Mouse (Mus musculus) large intestine, adult 2 months (tissue): ENCODE measurements at regions not wholly inside any gene's neighbourhood (a gene's known extent, or its start where the extent isn't known, plus 50 kb on each side); places are given as distances from the start of the nearest gene placed in this dataset.

Source experiments
- DNase-seq: peaks from one replicate; pipeline ENCODE4 v3.0.0-alpha.2; 2012; ENCODE audit warnings: low read depth, low spot score
- WGBS: fragments of 180-500 bp; shearing (Covaris S2); methylation state at CpG from one replicate; pipeline ENCODE4 v1.1.7; 2018; 5-methylcytosine and 5-hydroxymethylcytosine counted together

DNA sequence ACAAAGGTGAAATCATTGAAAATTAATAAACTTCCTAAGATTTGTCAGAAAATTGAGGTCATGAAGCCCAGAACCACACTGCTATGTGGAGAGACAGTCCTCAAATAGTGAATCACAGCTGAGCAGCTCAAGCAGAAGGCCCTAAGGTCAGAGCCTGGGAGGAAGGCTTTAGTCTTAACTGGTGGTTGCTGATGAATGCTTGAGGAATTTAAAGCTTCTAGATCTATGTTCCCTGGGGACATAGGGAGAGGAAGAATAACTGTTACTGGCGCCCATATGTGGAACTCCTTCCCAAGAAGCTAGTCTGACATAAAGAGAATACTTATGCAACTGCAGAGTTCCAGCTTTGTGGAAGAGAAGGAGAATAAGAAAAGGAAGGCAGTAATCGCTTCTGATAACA, 919.5 kb downstream of the D3Ertd751e start:
- DNase-seq = no peak
- 73% methylated on average over 2 of the region's 2 CpGs for WGBS

DNA sequence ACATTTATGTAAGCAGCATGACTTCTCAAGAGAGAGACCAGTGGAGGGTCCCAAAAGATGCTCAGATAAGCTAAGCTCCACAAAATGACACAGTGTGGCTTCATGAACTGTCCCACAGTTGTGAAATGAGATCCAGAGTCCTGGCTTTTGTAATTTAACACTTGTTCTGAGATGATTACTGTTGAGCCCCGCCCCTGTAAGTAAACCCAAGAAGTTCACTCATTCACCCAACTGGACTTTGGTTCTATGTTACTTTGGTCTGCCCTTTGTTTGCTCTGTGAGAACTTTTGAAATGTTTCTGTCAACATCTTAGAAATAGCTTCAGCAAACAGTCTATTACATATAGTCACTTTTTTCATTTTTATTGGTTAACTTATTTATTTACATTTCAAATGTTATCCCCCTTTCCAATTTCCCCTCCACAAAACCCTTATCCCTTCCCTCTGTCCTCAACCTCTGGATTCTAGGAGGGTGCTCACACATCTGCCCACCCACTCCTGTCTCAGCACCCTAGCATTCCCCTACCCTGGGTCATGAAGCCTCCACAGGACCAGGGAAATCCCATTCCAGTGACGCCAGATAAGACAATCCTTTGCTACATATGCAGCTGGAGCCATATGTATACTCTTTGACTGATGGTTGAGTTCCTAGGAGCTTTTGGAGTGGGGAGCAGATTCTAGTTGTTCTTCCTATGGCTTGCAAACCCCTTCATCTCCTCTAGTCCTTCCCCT, 934.4 kb downstream of the D3Ertd751e start:
- DNase-seq = peak; percentile 45
- 38% methylated on average over 2 of the region's 2 CpGs for WGBS

GRCm38 (mm10) chr3:42694726-42695125, 952.3 kb downstream of the D3Ertd751e start:
- no peak for DNase-seq
- WGBS = 78% methylated on average over 2 of the region's 2 CpGs

GRCm38 (mm10) chr3:42738910-42739309, 996.5 kb downstream of the D3Ertd751e start:
- 7% methylated on average over 1 of the region's 1 CpGs for WGBS
- no peak for DNase-seq

GRCm38 (mm10) chr3:42753130-42753529, 1010.7 kb downstream of the D3Ertd751e start:
- 80% methylated on average over 4 of the region's 4 CpGs for WGBS
- no peak for DNase-seq

- DNase-seq = no peak
Observed at GRCm38 (mm10) chr3:42757335-42757734, 1014.9 kb downstream of the D3Ertd751e start.

GRCm38 (mm10) chr3:42757830-42758385, 1015.5 kb downstream of the D3Ertd751e start:
- whole genome bisulfite sequencing = 29% methylated on average over 1 of the region's 1 CpGs

GRCm38 (mm10) chr3:42762205-42762604, 1019.8 kb downstream of the D3Ertd751e start:
- DNase-seq = no peak

More at GRCm38 (mm10) chr3:42757830-42758385, 1015.5 kb downstream of the D3Ertd751e start:
- no peak for DNase-seq

DNA sequence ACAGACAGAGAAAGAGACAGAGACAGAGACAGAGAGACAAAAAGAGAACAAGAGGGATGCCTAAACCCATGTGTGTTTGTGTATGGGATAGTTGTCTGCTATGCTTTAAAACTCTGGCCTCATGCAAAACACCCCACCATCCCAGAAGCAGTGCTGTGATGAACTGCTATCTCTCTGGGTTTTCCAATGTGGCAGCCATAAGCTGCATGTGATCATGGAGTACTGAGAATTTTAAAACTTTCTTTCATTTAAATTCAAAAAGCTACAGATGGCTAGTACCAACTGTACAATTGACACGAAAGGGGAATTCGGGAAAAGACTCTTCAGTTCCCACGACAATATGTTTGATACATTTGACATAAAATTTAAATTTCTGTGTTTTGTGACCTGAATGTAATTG, 1041.1 kb downstream of the D3Ertd751e start:
- 96% methylated on average over 3 of the region's 3 CpGs for WGBS
- DNase-seq = no peak

GRCm38 (mm10) chr3:42784203-42784602, 1041.8 kb downstream of the D3Ertd751e start:
- WGBS = 68% methylated on average over 2 of the region's 2 CpGs
- no peak for DNase-seq

GRCm38 (mm10) chr3:42790415-42790814, 1048.0 kb downstream of the D3Ertd751e start:
- no peak for DNase-seq

- DNase-seq = no peak
Observed at GRCm38 (mm10) chr3:42791878-42792277, 1049.5 kb downstream of the D3Ertd751e start.

DNA sequence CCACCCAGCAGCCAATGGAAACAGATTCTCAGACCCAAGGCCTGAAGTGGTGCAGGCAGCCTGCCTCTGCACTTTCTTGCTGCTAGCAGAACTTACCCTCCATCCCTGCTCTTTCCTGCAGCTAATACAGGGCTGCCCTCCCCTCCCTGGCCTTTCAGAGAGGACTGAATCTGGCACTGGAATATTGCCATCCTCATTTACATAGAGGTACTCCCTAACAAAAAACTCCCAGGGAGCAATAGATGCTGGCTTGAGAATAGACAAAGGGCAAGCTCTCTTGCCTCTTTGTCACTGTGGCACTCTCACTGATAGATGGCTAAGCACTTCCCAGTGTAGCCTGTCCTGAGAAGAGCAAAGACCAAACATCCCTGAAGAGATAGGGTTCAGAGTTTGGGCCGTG, 1088.0 kb downstream of the D3Ertd751e start:
- 32% methylated on average over 1 of the region's 1 CpGs for WGBS

DNA sequence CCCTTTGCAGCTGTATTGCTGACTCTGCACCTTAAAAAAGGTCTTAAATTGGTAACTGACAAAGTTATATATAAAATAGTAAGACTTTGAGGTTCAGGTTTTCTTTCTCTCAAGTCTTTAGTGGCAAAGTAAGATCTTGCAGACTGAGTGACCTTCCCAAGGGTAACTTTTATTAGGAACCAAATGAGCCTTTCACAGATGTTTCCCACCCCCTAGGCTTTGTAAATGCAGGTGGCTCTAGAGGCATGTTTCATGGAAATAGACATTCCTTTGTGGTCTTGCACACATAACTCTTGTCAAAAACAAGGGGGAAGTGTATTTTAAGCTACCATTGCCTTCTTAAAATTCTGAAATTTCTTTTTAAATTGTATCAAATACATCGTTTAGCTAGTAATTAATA, 1125.0 kb downstream of the D3Ertd751e start:
- WGBS = 85% methylated on average over 1 of the region's 1 CpGs

More for the DNA sequence above, 1088.0 kb downstream of the D3Ertd751e start:
- DNase-seq = no peak

GRCm38 (mm10) chr3:42878972-42879371, 1136.6 kb downstream of the D3Ertd751e start:
- no peak for DNase-seq

More for the DNA sequence above, 1125.0 kb downstream of the D3Ertd751e start:
- no peak for DNase-seq

DNA sequence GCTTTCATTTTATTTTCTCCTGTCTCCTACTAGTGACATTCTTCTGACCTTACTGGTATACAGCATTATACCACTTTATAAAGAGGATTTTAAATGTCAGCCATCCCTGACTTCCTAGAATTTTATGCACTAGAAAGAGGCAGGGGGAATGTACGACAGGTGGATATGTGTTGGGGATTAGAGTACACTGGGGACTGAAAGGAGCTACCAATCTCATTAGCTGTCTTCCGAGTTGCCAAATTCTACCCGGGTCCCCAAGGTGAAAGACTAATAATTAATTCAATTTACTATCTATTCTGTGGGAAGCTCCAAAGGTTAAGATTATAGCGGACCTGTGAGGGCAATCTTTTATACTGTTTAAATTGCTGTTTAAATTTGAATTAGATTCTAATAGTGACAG, 1142.1 kb downstream of the D3Ertd751e start:
- WGBS = 75% methylated on average over 4 of the region's 4 CpGs
- DNase-seq = no peak

DNA sequence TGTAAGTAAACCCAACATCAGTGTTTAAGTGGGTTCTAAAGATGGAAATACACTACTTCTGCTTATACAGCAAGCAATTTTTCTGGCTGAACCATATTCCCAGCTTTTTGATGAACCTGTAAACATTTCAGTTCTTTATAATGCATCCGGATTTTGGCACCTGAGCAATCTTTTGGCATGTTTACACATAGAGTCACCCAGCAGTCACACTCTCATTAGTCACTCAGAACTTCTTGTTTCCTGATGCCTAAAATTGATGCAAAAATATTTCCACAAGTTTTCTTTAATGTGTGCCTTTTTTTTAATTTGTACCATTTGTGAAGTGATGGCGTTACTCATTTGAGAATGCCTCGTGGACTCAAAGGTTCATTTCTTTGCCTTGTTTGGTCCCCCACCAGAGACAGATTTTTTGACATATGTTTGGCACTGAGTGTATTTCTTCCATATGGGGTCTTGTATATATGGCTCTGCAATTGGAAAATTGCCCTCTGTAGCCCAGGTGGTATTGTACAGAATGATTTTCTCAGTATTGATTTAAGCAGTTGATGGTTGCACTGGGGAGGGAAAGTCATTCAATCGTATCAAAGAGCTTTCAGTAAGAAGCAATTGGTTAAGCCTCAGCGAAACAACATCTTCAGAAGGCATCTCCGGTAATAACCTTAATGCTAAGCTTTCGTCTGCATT, 1149.7 kb downstream of the D3Ertd751e start:
- DNase-seq = no peak
- WGBS = 86% methylated on average over 7 of the region's 7 CpGs

- no peak for DNase-seq
- 48% methylated on average over 3 of the region's 3 CpGs for WGBS
Observed at GRCm38 (mm10) chr3:42895787-42896186, 1153.4 kb downstream of the D3Ertd751e start.

GRCm38 (mm10) chr3:42897936-42898335, 1155.5 kb downstream of the D3Ertd751e start:
- no peak for DNase-seq

- DNase-seq = no peak
- WGBS = 47% methylated on average over 2 of the region's 2 CpGs
Observed at GRCm38 (mm10) chr3:42898934-42899333, 1156.5 kb downstream of the D3Ertd751e start.

- WGBS = 89% methylated on average over 2 of the region's 2 CpGs
Observed at GRCm38 (mm10) chr3:42900984-42901383, 1158.6 kb downstream of the D3Ertd751e start.

More at GRCm38 (mm10) chr3:42900984-42901383, 1158.6 kb downstream of the D3Ertd751e start:
- no peak for DNase-seq
